Mouse (Mus musculus) ES-E14 (cell line): ENCODE measurements around the gene Adarb2.

ENCODE experiments used
- CHD2 ChIP-seq: IDR thresholded peaks from 2 replicates; pipeline ENCODE4 v1.6.1; 2014; ENCODE audit warnings: mild to moderate bottlenecking, low read depth, low read length, inconsistent platforms
- HCFC1 ChIP-seq: IDR thresholded peaks from 2 replicates; pipeline ENCODE4 v1.6.1; 2012; ENCODE audit warnings: low read length, inconsistent platforms, borderline replicate concordance; ENCODE audit not compliant: insufficient read depth
- MAFK ChIP-seq: IDR thresholded peaks from 2 replicates; pipeline ENCODE4 v1.6.1; 2014; ENCODE audit warnings: mild to moderate bottlenecking, low read depth, low read length, inconsistent platforms; ENCODE audit not compliant: insufficient read depth
- ZNF384 ChIP-seq: IDR thresholded peaks from 2 replicates; pipeline ENCODE4 v1.6.1; 2012; ENCODE audit warnings: low read depth, low read length, inconsistent platforms

- TF ChIP-seq ZNF384: no peak
- no peak for TF ChIP-seq CHD2
- TF ChIP-seq HCFC1: no peak
- TF ChIP-seq MAFK: no peak
These were observed 185.9 kb downstream of the Adarb2 start for GRCm38 (mm10) chr13:8388541-8388940.
